Mouse (Mus musculus) MEL (cell line): ENCODE measurements around the gene Tpst2.
A peak's percentile ranks its signal among the peaks of the same experiment; 100 is the strongest.

Experiments
- MXI1 ChIP-seq: IDR thresholded peaks from 2 replicates; pipeline ENCODE4 v1.6.1; 2011; ENCODE audit warnings: mild to moderate bottlenecking, low read depth, low read length, improper control_type of control experiment
- POLR2A ChIP-seq, 2 experiments: IDR thresholded peaks; 2 replicates each; pipeline ENCODE4 v1.6.1; 2011 to 2012; ENCODE audit warnings: low read length in 2 of 2, mild to moderate bottlenecking in 2 of 2, control low read depth in 1 of 2, improper control_type of control experiment in 1 of 2, low read depth in 1 of 2, moderate library complexity in 1 of 2; ENCODE audit not compliant: control insufficient read depth in 1 of 2, insufficient read depth in 1 of 2, poor library complexity in 1 of 2
- TAL1 ChIP-seq: IDR thresholded peaks from 2 replicates; pipeline ENCODE4 v1.6.1; 2012; ENCODE audit warnings: mild to moderate bottlenecking, inconsistent platforms, low read length, moderate library complexity, mixed read lengths

GRCm38 (mm10) chr5:112342463-112343204 lies 66.1 kb downstream of the Tpst2 start, which contains the start of the genes Srrd and Hps4:
- TF ChIP-seq POLR2A (IDR thresholded peaks at IDR 0.05; ENCODE audit: control insufficient read depth in 1 of 2, insufficient read depth in 1 of 2, low read depth in 1 of 2, low read length in 2 of 2, poor library complexity in 1 of 2) = peak; percentile 69 to 82; a peak in 3 of 4 replicates
- TF ChIP-seq TAL1 = no peak
- TF ChIP-seq MXI1 = peak; percentile 86
